Mouse (Mus musculus) E14TG2a.4 (cell line): ENCODE results near the gene Tspo2.
"Not testable (repeated sequence)": the region's sequence is repeated elsewhere in the genome, so short reads cannot be mapped to it uniquely, and the experiment has no call there.

Experiments
- H3K27me3 ChIP-seq: 2 replicates; pipeline ENCODE4 v1.6.1; 2014; ENCODE audit warnings: low read length, control low read depth; ENCODE audit not compliant: insufficient read depth
- H3K36me3 ChIP-seq: 2 replicates; pipeline ENCODE4 v1.6.1; 2014; ENCODE audit warnings: low read length, control low read depth; ENCODE audit not compliant: insufficient read depth
- H3K4me1 ChIP-seq: replicated peaks from 2 replicates; pipeline ENCODE4 v1.6.1; 2014; ENCODE audit warnings: low read depth, low read length, control low read depth
- H3K4me3 ChIP-seq: replicated peaks from 2 replicates; pipeline ENCODE4 v1.5.1; 2014; ENCODE audit warnings: mild to moderate bottlenecking, low read length
- H3K9me3 ChIP-seq: 2 replicates; pipeline ENCODE4 v1.6.1; 2014; ENCODE audit warnings: low read length, control low read depth
- CTCF ChIP-seq: conservative IDR thresholded peaks from 2 replicates; pipeline ENCODE4 v1.5.1; 2014; ENCODE audit warnings: low read length
- NANOG ChIP-seq: IDR thresholded peaks from 2 replicates; pipeline ENCODE4 v1.6.1; 2014; ENCODE audit warnings: borderline replicate concordance, low read length, mixed read lengths
- POU5F1 ChIP-seq: IDR thresholded peaks from 2 replicates; pipeline ENCODE4 v1.6.1; 2014; ENCODE audit warnings: low read length, borderline replicate concordance

Gene Tspo2

GRCm38 (mm10) chr17:48479952-48480351 is 28.6 kb upstream of the Tspo2 start:
- no peak overlapping the region for H3K4me3 ChIP-seq
- TF ChIP-seq NANOG (no peak), POU5F1 (no peak), CTCF (no peak)
- H3K9me3 ChIP-seq = no peaks in the 10 kb centered on the region
- peaks cover 22% of the 10 kb centered on the region for H3K4me1 ChIP-seq
- H3K27me3 ChIP-seq = 0 out of 2 replicates have a peak, but pooled peaks cover 11% of the 10 kb centered on the region
- H3K36me3 ChIP-seq = no peaks in the 10 kb centered on the region

- 0 out of 2 replicates have a peak, but pooled peaks cover 2% of the 10 kb centered on the region for H3K27me3 ChIP-seq
- no peak for TF ChIP-seq NANOG
- TF ChIP-seq CTCF = no peak
- no peak for TF ChIP-seq POU5F1
- H3K9me3 ChIP-seq = no peaks in the 10 kb centered on the region
- no peak overlapping the region for H3K4me3 ChIP-seq
- H3K4me1 ChIP-seq = no peaks in the 10 kb centered on the region
- no peaks in the 10 kb centered on the region for H3K36me3 ChIP-seq
Measured at GRCm38 (mm10) chr17:48475444-48475843, 24.1 kb upstream of the Tspo2 start.

GRCm38 (mm10) chr17:48474282-48474681 is 23.0 kb upstream of the Tspo2 start:
- H3K4me1 ChIP-seq, H3K36me3 ChIP-seq, H3K27me3 ChIP-seq, H3K4me3 ChIP-seq, H3K9me3 ChIP-seq: not testable (repeated sequence)

- H3K4me3 ChIP-seq = peak overlapping the region; percentile 74
- peaks cover 16% of the 10 kb centered on the region for H3K4me1 ChIP-seq
- no peaks in the 10 kb centered on the region for H3K36me3 ChIP-seq
- H3K27me3 ChIP-seq = peaks cover 31% of the 10 kb centered on the region
- TF ChIP-seq CTCF = peak; percentile 93
- no peak for TF ChIP-seq NANOG
- H3K9me3 ChIP-seq = no peaks in the 10 kb centered on the region
Measured at GRCm38 (mm10) chr17:48467395-48468231, 16.3 kb upstream of the Tspo2 start.

GRCm38 (mm10) chr17:48466769-48467394 is 15.6 kb upstream of the Tspo2 start:
- Histone ChIP-seq H3K4me1 (peaks cover 23% of the 10 kb centered on the region), H3K27me3 (peaks cover 35% of the 10 kb centered on the region), H3K4me3 (peak overlapping the region; percentile 74), H3K36me3 (no peaks in the 10 kb centered on the region), H3K9me3 (no peaks in the 10 kb centered on the region)
- TF ChIP-seq POU5F1 (no peak), CTCF (no peak), NANOG (no peak)

- TF ChIP-seq CTCF (no peak), NANOG (no peak), POU5F1 (no peak)
- H3K4me3 ChIP-seq = no peak overlapping the region
Measured at GRCm38 (mm10) chr17:48463391-48463790, 12.1 kb upstream of the Tspo2 start.

GRCm38 (mm10) chr17:48462096-48462495 is 10.8 kb upstream of the Tspo2 start:
- TF ChIP-seq POU5F1 (no peak), NANOG (no peak), CTCF (no peak)
- Histone ChIP-seq H3K4me1 (peaks cover 26% of the 10 kb centered on the region), H3K9me3 (no peaks in the 10 kb centered on the region), H3K4me3 (peak overlapping the region; percentile 4; the same call in 1 of the 2 replicates), H3K27me3 (peaks cover 38% of the 10 kb centered on the region), H3K36me3 (no peaks in the 10 kb centered on the region)

More at GRCm38 (mm10) chr17:48463391-48463790, 12.1 kb upstream of the Tspo2 start:
- peaks cover 33% of the 10 kb centered on the region for H3K27me3 ChIP-seq
- peaks cover 30% of the 10 kb centered on the region for H3K4me1 ChIP-seq
- H3K36me3 ChIP-seq = no peaks in the 10 kb centered on the region
- no peaks in the 10 kb centered on the region for H3K9me3 ChIP-seq

GRCm38 (mm10) chr17:48457971-48458653 is 6.8 kb upstream of the Tspo2 start:
- TF ChIP-seq CTCF (no peak), NANOG (no peak), POU5F1 (no peak)
- Histone ChIP-seq H3K4me3 (no peak overlapping the region), H3K9me3 (no peaks in the 10 kb centered on the region), H3K27me3 (peaks cover 13% of the 10 kb centered on the region), H3K36me3 (no peaks in the 10 kb centered on the region), H3K4me1 (peaks cover 48% of the 10 kb centered on the region)
